15 mouse cellular contexts compared by ENCODE assay signal in the genomic region with DNA sequence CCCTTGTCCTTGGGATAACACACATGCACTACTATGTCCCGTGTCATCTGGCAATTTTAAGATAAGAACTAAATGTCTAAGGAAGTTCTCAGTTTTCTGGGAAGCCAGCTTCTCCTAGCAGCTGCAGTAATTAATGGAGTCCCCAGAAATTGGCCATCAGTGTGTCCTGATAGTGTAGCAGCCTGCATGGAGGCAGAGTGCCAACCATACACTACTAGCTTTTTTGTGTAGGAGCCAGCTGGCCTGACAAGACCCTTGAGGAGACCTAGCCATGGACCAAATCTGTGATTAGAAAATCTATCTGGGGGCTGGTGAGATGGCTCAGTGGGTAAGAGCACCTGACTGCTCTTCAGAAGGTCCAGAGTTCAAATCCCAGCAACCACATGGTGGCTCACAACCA. TPM values are rescaled to one million over a fixed set of nuclear protein-coding genes. Genes with fewer than 3 reads are reported as not detected.
DNase-seq lines count a peak whose midpoint lies in the region; ATAC-seq lines count a peak whose summit lies in the region.
"Had no signal": no experiment of that assay in that cellular context is flagged by ENCODE, and none has a peak within 500 bp of the region (broad histone marks: within the 10 kb centered on the region; RNA-seq: fewer than 3 reads in every experiment).

No protein-coding gene starts in this region.

- H3K27me3 ChIP-seq in forebrain, embryonic 13.5 days = no peaks in the 10 kb centered on the region
- H3K27me3 ChIP-seq in forebrain, embryonic 11.5 days (ENCODE audit: control insufficient read depth, insufficient read depth, low read length) = no peaks in the 10 kb centered on the region
- H3K27me3 ChIP-seq in kidney, embryonic 15.5 days = no peaks in the 10 kb centered on the region
- H3K27me3 ChIP-seq in kidney, embryonic 14.5 days (ENCODE audit: control insufficient read depth, insufficient read depth, low read length) = no peaks in the 10 kb centered on the region
- H3K27me3 ChIP-seq in midbrain, embryonic 16.5 days (ENCODE audit: control insufficient read depth, insufficient read depth, low read depth, low read length) = no peaks in the 10 kb centered on the region
- no peaks in the 10 kb centered on the region for H3K27me3 ChIP-seq in midbrain, embryonic 13.5 days
- H3K27me3 ChIP-seq in limb, embryonic 15.5 days = no peaks in the 10 kb centered on the region
- H3K27me3 ChIP-seq: embryonic facial prominence, embryonic 12.5 days had no signal

- peak; percentile 30; the same call in 1 of the 2 replicates for ATAC-seq in forebrain, embryonic 13.5 days
- no peak for ATAC-seq in forebrain, embryonic 11.5 days (replicated peaks; ENCODE audit: low FRiP score)
- no peak for ATAC-seq in kidney, embryonic 15.5 days (replicated peaks; ENCODE audit: low FRiP score)
- ATAC-seq in kidney, embryonic 14.5 days (ENCODE audit: low FRiP score, low TSS enrichment) = no peak
- ATAC-seq in midbrain, embryonic 16.5 days = no peak
- no peak for ATAC-seq in midbrain, embryonic 13.5 days
- ATAC-seq in limb, embryonic 15.5 days (ENCODE audit: insufficient number of reproducible peaks, low FRiP score, low TSS enrichment, low read depth) = no peak
- ATAC-seq: inflammation-experienced regulatory T-cells, adult 6 months had no signal

- no peaks in the 10 kb centered on the region for H3K9me3 ChIP-seq in forebrain, embryonic 13.5 days (replicated peaks)
- H3K9me3 ChIP-seq in forebrain, embryonic 11.5 days (ENCODE audit: control insufficient read depth, low read length) = no peaks in the 10 kb centered on the region
- H3K9me3 ChIP-seq in kidney, embryonic 15.5 days (replicated peaks) = no peaks in the 10 kb centered on the region
- no peaks in the 10 kb centered on the region for H3K9me3 ChIP-seq in kidney, embryonic 14.5 days (ENCODE audit: control insufficient read depth, low read length)
- no peaks in the 10 kb centered on the region for H3K9me3 ChIP-seq in midbrain, embryonic 16.5 days (replicated peaks; ENCODE audit: control insufficient read depth, low read length, poor library complexity, severe bottlenecking)
- no peaks in the 10 kb centered on the region for H3K9me3 ChIP-seq in midbrain, embryonic 13.5 days
- H3K9me3 ChIP-seq in limb, embryonic 15.5 days = no peaks in the 10 kb centered on the region
- H3K9me3 ChIP-seq: embryonic facial prominence, embryonic 12.5 days had no signal

- no peak overlapping the region for H3K27ac ChIP-seq in forebrain, embryonic 13.5 days
- no peak overlapping the region for H3K27ac ChIP-seq in forebrain, embryonic 11.5 days (ENCODE audit: low read depth, low read length)
- peak overlapping the region; percentile 78 for H3K27ac ChIP-seq in kidney, embryonic 15.5 days
- H3K27ac ChIP-seq in kidney, embryonic 14.5 days (ENCODE audit: low read depth, low read length) = no peak overlapping the region
- H3K27ac ChIP-seq in midbrain, embryonic 16.5 days (ENCODE audit: low read length) = 0 out of 2 replicates have a peak overlapping the region, but pooled peaks have one; percentile 33
- H3K27ac ChIP-seq in midbrain, embryonic 13.5 days = no peak overlapping the region
- peak overlapping the region; percentile 40; the same call in 1 of the 2 replicates for H3K27ac ChIP-seq in limb, embryonic 15.5 days
- H3K27ac ChIP-seq: left cerebral cortex, adult 2 months had no signal

- 79% methylated on average over 1 of the region's 1 CpGs for WGBS in forebrain, embryonic 13.5 days
- 97% methylated on average over 1 of the region's 1 CpGs for whole genome bisulfite sequencing in forebrain, embryonic 11.5 days
- 59% methylated on average over 1 of the region's 1 CpGs for WGBS in kidney, embryonic 15.5 days
- WGBS in kidney, embryonic 14.5 days = 63% methylated on average over 1 of the region's 1 CpGs
- 83% methylated on average over 1 of the region's 1 CpGs for WGBS in midbrain, embryonic 16.5 days
- WGBS in midbrain, embryonic 13.5 days = 88% methylated on average over 1 of the region's 1 CpGs
- WGBS in limb, embryonic 15.5 days = 48% methylated on average over 1 of the region's 1 CpGs

- H3K36me3 ChIP-seq in forebrain, embryonic 13.5 days (ENCODE audit: poor library complexity, severe bottlenecking) = no peaks in the 10 kb centered on the region
- no peaks in the 10 kb centered on the region for H3K36me3 ChIP-seq in forebrain, embryonic 11.5 days (ENCODE audit: control insufficient read depth, insufficient read depth, low read length)
- H3K36me3 ChIP-seq in kidney, embryonic 15.5 days = 0 out of 2 replicates have a peak, but pooled peaks cover 11% of the 10 kb centered on the region
- peaks cover 2% of the 10 kb centered on the region; the same call in 1 of the 2 replicates for H3K36me3 ChIP-seq in kidney, embryonic 14.5 days (ENCODE audit: control insufficient read depth, insufficient read depth, low read length)
- H3K36me3 ChIP-seq in midbrain, embryonic 16.5 days (ENCODE audit: control insufficient read depth, insufficient read depth, low read length) = no peaks in the 10 kb centered on the region
- H3K36me3 ChIP-seq in midbrain, embryonic 13.5 days = 0 out of 2 replicates have a peak, but pooled peaks cover 4% of the 10 kb centered on the region
- H3K36me3 ChIP-seq in limb, embryonic 15.5 days = no peaks in the 10 kb centered on the region
- H3K36me3 ChIP-seq: embryonic facial prominence, embryonic 12.5 days had no signal

- no peak overlapping the region for H3K4me2 ChIP-seq in forebrain, embryonic 13.5 days
- H3K4me2 ChIP-seq in forebrain, embryonic 11.5 days (ENCODE audit: low read depth, low read length, severe bottlenecking) = no peak overlapping the region
- H3K4me2 ChIP-seq in kidney, embryonic 15.5 days = no peak overlapping the region
- no peak overlapping the region for H3K4me2 ChIP-seq in kidney, embryonic 14.5 days (replicated peaks; ENCODE audit: low read depth, low read length)
- no peak overlapping the region for H3K4me2 ChIP-seq in midbrain, embryonic 16.5 days (ENCODE audit: low read length)
- no peak overlapping the region for H3K4me2 ChIP-seq in midbrain, embryonic 13.5 days (replicated peaks)
- H3K4me2 ChIP-seq in limb, embryonic 15.5 days = no peak overlapping the region
- H3K4me2 ChIP-seq: embryonic facial prominence, embryonic 12.5 days had no signal

- H3K4me1 ChIP-seq in forebrain, embryonic 13.5 days = peaks cover 21% of the 10 kb centered on the region
- peaks cover 2% of the 10 kb centered on the region; the same call in 1 of the 2 replicates for H3K4me1 ChIP-seq in forebrain, embryonic 11.5 days (replicated peaks; ENCODE audit: control insufficient read depth, insufficient read depth, low read length)
- H3K4me1 ChIP-seq in kidney, embryonic 15.5 days = peaks cover 52% of the 10 kb centered on the region
- H3K4me1 ChIP-seq in kidney, embryonic 14.5 days (ENCODE audit: control insufficient read depth, insufficient read depth, low read length) = peaks cover 23% of the 10 kb centered on the region
- H3K4me1 ChIP-seq in midbrain, embryonic 16.5 days (ENCODE audit: control insufficient read depth, insufficient read depth, low read length) = peaks cover 21% of the 10 kb centered on the region
- H3K4me1 ChIP-seq in midbrain, embryonic 13.5 days (replicated peaks) = peaks cover 27% of the 10 kb centered on the region
- peaks cover 29% of the 10 kb centered on the region for H3K4me1 ChIP-seq in limb, embryonic 15.5 days

- DNase-seq in forebrain, embryonic 11.5 days (ENCODE audit: low spot score) = no peak
- DNase-seq in gastrocnemius, postnatal 14 days = no peak
- DNase-seq: adrenal gland, postnatal 14 days; B cell, adult 2 months; cerebellum, adult 18-20 months; lung, adult 2 months had no signal

- H3K9ac ChIP-seq in forebrain, embryonic 13.5 days = no peak overlapping the region
- no peak overlapping the region for H3K9ac ChIP-seq in forebrain, embryonic 11.5 days (ENCODE audit: low read length)
- no peak overlapping the region for H3K9ac ChIP-seq in kidney, embryonic 15.5 days
- H3K9ac ChIP-seq in kidney, embryonic 14.5 days (ENCODE audit: low read depth, low read length) = no peak overlapping the region; the same call in 1 of the 2 replicates
- H3K9ac ChIP-seq in midbrain, embryonic 16.5 days (ENCODE audit: low read depth, low read length) = no peak overlapping the region
- H3K9ac ChIP-seq in midbrain, embryonic 13.5 days (replicated peaks) = no peak overlapping the region
- no peak overlapping the region for H3K9ac ChIP-seq in limb, embryonic 15.5 days
- H3K9ac ChIP-seq: embryonic facial prominence, embryonic 12.5 days had no signal

- intact Hi-C loops in gastrocnemius, postnatal 14 days (cut with DNase I; ENCODE audit: low total_unique reads) = no loop called here

- H3K4me3 ChIP-seq in forebrain, embryonic 13.5 days = no peak overlapping the region
- no peak overlapping the region for H3K4me3 ChIP-seq in forebrain, embryonic 11.5 days (ENCODE audit: low read depth, low read length)
- no peak overlapping the region for H3K4me3 ChIP-seq in kidney, embryonic 15.5 days (replicated peaks)
- H3K4me3 ChIP-seq in kidney, embryonic 14.5 days (ENCODE audit: low read length) = no peak overlapping the region
- H3K4me3 ChIP-seq in midbrain, embryonic 16.5 days (ENCODE audit: low read depth, low read length) = no peak overlapping the region
- no peak overlapping the region for H3K4me3 ChIP-seq in midbrain, embryonic 13.5 days (replicated peaks)
- no peak overlapping the region for H3K4me3 ChIP-seq in limb, embryonic 15.5 days
- H3K4me3 ChIP-seq: embryonic facial prominence, embryonic 12.5 days; left cerebral cortex, adult 2 months had no signal

RNA-seq across cellular contexts. Expression of a gene that starts 53.3 kb away (rescaled TPM):
- 10.5 and 11.4 TPM in 2 replicates for polyA plus RNA-seq in forebrain, embryonic 13.5 days (2015; fragmentation: Nextera tagmentation; extraction: Ambion mirVana)
- polyA plus RNA-seq in forebrain, embryonic 11.5 days (2014; fragmentation: Nextera tagmentation; extraction: Ambion mirVana) = 2.7 and 4.5 TPM in 2 replicates
- polyA plus RNA-seq in kidney, embryonic 15.5 days (2015; fragmentation: Nextera tagmentation; extraction: Ambion mirVana) = 0.28 and 0.30 TPM in 2 replicates
- polyA plus RNA-seq in kidney, embryonic 14.5 days (2014; fragmentation: Nextera tagmentation; extraction: Ambion mirVana) = not detected in 2 replicates
- 39.7 and 44.7 TPM in 2 replicates for polyA plus RNA-seq in midbrain, embryonic 16.5 days (2015; fragmentation: Nextera tagmentation; extraction: Ambion mirVana)
- polyA plus RNA-seq in midbrain, embryonic 13.5 days (2015; fragmentation: Nextera tagmentation; extraction: Ambion mirVana) = 18.1 and 20.7 TPM in 2 replicates
- polyA plus RNA-seq in limb, embryonic 15.5 days (2015; fragmentation: Nextera tagmentation; extraction: Ambion mirVana) = 0.19 TPM in 1 of 2 replicates, not detected in the other
- not detected for total RNA-seq in gastrocnemius, postnatal 14 days (2021)
- polyA plus RNA-seq: lung, adult 2 months had no signal

Comparison
In these comparisons a context has a peak if more than half of its experiments do, and no peak if none do; other contexts are left out.
1. H3K27ac ChIP-seq: peak in kidney, embryonic 15.5 days (single experiment), midbrain, embryonic 16.5 days (single experiment) and limb, embryonic 15.5 days (single experiment); none in forebrain, embryonic 13.5 days (single experiment), forebrain, embryonic 11.5 days (single experiment), kidney, embryonic 14.5 days (single experiment) and midbrain, embryonic 13.5 days (single experiment).